Mouse (Mus musculus) T-cell, adult 2 months (primary cell): ENCODE measurements at regions not wholly inside any gene's neighbourhood (a gene's known extent, or its start where the extent isn't known, plus 50 kb on each side); places are given as distances from the start of the nearest gene placed in this dataset.

Source experiments
- DNase-seq: peaks from one replicate; pipeline ENCODE4 v3.0.0; 2022; ENCODE audit warnings: low spot score

- DNase-seq, result no peak
Measured at GRCm38 (mm10) chr11:63573271-63573670, 348.8 kb downstream of the Hs3st3b1 start.

GRCm38 (mm10) chr11:63583321-63583720 lies 338.8 kb downstream of the Hs3st3b1 start:
- no peak for DNase-seq

GRCm38 (mm10) chr11:63585216-63585869 lies 336.7 kb downstream of the Hs3st3b1 start:
- no peak for DNase-seq

GRCm38 (mm10) chr11:63620220-63620619 lies 301.9 kb downstream of the Hs3st3b1 start:
- no peak for DNase-seq

- no peak for DNase-seq
Measured at GRCm38 (mm10) chr11:63630336-63630735, 291.8 kb downstream of the Hs3st3b1 start.

- no peak for DNase-seq
Measured at GRCm38 (mm10) chr11:63657057-63657456, 265.0 kb downstream of the Hs3st3b1 start.

- DNase-seq, result no peak
Measured at GRCm38 (mm10) chr11:63665268-63665934, 256.7 kb downstream of the Hs3st3b1 start.

- no peak for DNase-seq
Measured at GRCm38 (mm10) chr11:63670477-63670876, 251.6 kb downstream of the Hs3st3b1 start.

GRCm38 (mm10) chr11:63671816-63672215 lies 250.3 kb downstream of the Hs3st3b1 start:
- no peak for DNase-seq

GRCm38 (mm10) chr11:63677921-63678320 lies 244.2 kb downstream of the Hs3st3b1 start:
- DNase-seq, result no peak

- no peak for DNase-seq
Measured at GRCm38 (mm10) chr11:63678382-63678905, 243.6 kb downstream of the Hs3st3b1 start.

GRCm38 (mm10) chr11:63679491-63679890 lies 242.6 kb downstream of the Hs3st3b1 start:
- DNase-seq, result no peak

GRCm38 (mm10) chr11:63684228-63684980 lies 237.7 kb downstream of the Hs3st3b1 start:
- no peak for DNase-seq

GRCm38 (mm10) chr11:63691041-63691440 lies 231.0 kb downstream of the Hs3st3b1 start:
- no peak for DNase-seq

- DNase-seq, result no peak
Measured at GRCm38 (mm10) chr11:63704995-63705580, 217.0 kb downstream of the Hs3st3b1 start.

GRCm38 (mm10) chr11:63706057-63706456 lies 216.0 kb downstream of the Hs3st3b1 start:
- no peak for DNase-seq

GRCm38 (mm10) chr11:63707093-63707492 lies 215.0 kb downstream of the Hs3st3b1 start:
- DNase-seq, result no peak

- DNase-seq, result no peak
Measured at GRCm38 (mm10) chr11:63708412-63708811, 213.7 kb downstream of the Hs3st3b1 start.

GRCm38 (mm10) chr11:63712053-63712864 lies 209.8 kb downstream of the Hs3st3b1 start:
- no peak for DNase-seq

GRCm38 (mm10) chr11:63722261-63722660 lies 199.8 kb downstream of the Hs3st3b1 start:
- no peak for DNase-seq

- no peak for DNase-seq
Measured at GRCm38 (mm10) chr11:63730880-63731279, 191.2 kb downstream of the Hs3st3b1 start.
